Mouse (Mus musculus) monocyte, adult 5-6 weeks (primary cell): ENCODE data around the gene 4930590J08Rik. TPM values are rescaled to one million over a fixed set of nuclear protein-coding genes. Genes with fewer than 3 reads are reported as not detected.
"Not testable (repeated sequence)": the region's sequence is repeated elsewhere in the genome, so short reads cannot be mapped to it uniquely, and the experiment has no call there.

Experiments used
- ATAC-seq: fragments of 153-309, 156-312 bp; replicated peaks from 2 replicates; pipeline ENCODE4 v1.8.0; 2017; ENCODE audit warnings: mild to moderate bottlenecking; ENCODE audit not compliant: low TSS enrichment, insufficient number of reproducible peaks, severe bottlenecking, poor library complexity, low FRiP score
- total RNA-seq: library from RNA; stranded (forward); fragments of 200-1000, 200-491, 200-594 nt; gene quantifications from 3 replicates; pipeline ENCODE4 v1.2.3, GENCODE M21; 2017

The 4930590J08Rik gene
- 0.43 to 2.3 TPM in 2 of 3 replicates, not detected in the other for total RNA-seq

DNA sequence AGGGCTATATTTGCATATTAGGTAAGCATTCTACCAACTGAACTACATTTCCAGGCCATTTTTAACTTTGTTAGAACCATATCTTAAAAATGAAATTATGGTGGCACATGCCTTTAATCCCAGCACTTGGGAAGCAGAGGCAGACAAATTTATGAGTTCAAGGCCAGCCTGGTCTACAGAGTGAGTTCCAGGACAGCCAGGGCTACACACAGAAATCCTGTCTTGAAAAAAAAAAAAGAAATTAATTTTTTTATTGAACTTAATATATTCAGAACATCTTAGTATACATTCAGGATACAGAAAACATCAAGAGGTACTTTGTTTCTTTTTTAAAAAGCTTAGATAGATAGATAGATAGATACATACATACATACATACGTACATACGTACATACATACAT lies at the start of gene 4930590J08Rik:
TSS of gene 4930590J08Rik (plus strand) at position 301 of the 400 bp plus-strand sequence.
- ATAC-seq: not testable (repeated sequence)

DNA sequence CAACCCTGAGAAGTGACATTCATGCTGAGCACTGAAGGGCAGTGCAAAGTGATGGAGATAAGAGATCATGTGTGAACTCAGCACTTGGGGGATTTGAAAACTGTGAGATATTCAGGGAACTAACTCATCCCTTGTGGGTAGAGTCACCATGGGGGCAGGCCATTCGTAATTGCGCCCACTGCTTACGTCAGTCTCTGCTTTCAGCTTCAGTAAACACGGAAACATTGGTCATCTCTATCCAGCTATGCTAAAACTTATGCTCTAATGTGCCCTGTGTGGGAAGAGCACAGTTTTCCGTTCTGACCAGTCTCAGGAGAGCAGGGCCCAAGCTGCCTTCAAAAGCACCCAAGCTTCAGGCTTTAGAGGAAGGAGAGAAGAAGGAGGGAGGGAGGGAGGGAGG lies 44.3 kb upstream of the 4930590J08Rik start:
- no peak for ATAC-seq

DNA sequence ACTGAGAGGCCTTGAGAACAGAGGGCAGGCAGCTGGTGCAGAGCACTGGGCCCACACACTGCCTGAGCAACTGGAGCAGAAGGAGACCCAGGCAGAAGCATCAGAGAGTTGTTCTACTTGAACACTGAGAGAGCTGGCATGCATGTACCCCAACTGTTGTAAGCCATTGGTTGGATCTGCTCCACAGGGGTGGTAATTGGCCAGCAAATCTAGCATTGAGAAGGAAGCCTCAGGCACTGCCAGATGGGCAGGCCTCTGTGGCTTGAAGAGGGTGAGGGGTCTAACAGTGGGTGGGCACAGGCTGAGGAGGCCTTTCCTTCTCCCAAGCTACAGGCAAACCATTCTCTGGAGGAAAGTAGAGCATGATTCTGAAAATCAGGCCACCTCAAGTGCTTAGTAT lies 39.8 kb upstream of the 4930590J08Rik start:
- ATAC-seq: no peak

DNA sequence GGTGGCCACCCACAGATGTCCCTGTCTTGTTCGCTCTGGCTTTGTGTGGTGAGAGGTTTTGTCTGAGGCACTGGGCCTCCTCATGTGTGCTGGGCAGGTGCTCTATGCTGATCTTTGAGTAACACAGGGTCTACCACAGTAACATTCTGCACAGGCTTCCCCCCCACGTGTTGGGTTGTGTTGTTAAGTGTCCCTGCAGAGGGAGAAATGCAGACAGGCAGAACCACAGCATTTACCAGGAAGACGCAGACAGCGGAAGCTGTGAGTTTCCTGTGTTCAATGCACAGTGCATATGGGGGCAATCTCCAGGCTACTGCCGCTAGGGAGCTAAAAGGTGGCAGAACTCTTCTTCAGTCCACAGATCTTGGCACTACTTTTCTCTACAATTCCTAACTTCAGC lies 38.0 kb upstream of the 4930590J08Rik start:
- no peak for ATAC-seq

DNA sequence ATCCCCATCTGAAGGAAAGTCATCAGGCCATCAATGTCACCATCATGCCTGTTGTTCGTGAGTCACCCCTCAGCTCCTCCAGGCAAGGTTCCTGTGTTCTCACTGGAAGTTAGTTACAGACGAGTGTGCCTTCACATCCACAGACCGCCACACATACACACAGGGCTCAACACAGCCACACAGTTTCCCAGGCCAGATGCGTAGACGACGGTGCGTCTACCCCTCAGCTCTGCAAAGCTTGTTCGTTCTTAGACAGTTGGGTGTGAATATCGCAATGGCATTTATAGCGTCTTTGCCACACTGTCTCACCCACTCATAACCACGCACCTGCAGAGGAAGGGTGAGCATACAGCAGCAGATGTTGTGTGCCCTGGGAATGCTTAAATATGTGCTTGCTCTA lies 37.0 kb upstream of the 4930590J08Rik start:
- ATAC-seq: no peak

DNA sequence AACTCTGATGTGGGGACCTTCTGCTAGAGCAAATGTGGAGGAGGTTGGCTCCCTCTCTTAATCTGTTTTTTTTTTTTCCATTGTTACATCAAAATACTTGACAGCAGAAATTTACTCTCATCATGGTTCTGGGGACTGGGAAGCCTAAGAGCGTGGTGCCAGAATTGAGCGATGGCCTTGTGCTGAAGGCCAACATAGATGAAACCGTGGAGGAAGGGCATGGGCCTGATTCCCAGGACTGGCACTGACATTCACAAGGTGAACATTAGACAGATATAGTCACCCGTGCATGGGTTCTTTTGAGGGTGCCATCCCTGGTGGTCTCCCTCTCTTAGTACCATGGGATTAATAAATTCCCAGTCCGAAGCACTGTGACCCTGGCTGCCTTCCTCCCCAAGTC lies 34.5 kb upstream of the 4930590J08Rik start:
- ATAC-seq: no peak

DNA sequence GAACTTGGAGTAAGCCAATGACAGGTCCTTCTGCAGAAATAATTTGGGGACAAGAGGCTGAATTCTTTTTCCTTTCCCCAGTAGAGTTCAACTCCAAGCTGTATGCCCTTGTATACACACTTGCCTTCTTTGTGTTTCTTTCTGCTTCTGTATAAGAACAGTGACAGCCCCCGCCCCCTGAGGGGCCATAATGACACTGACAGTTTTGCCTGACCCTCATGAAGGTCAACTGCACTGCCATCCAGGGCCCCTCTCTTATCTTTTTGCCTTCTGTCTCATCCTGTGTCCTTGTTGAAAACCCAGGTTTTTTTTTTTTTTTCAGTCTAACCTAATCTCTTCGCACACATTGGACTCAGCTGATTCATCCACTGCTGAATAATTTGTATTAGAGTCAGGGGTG lies 29.8 kb upstream of the 4930590J08Rik start:
- ATAC-seq: no peak

DNA sequence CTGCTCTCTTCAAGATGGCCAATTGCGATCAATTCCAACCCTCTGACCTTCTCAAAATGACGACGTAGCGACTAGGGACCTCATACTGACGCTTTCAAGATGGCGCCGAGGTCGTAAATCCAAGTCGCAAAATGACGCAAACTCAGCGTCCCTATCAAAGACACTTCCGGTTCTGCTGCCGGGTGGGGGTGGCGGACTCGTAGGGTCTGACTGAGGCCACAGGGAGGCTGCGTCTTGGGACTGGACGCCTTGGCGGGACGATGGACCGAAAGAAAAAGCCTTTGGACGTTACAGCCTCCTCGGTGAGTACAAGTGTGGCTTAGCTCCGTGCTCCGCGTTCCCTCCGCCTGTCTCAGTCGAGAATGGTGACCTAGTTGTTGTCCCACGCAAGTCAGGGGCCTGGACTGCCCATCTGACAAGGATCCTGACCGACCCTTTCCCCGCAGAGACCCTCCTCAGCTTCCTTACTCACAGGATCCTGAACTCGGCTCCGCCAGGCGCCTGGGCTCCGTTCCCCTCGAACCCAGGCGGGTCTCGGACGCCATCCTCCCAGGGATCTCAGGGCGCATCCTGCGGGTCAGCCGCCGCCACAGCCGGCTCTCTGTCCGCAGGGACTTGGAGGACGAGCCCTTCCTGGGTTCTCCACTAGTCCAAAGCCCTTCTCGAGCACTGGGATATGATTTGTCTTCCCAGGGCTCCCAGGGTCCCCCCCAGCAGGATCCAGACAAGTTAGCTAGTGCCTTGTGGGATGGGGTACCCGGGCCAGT lies 24.5 kb upstream of the 4930590J08Rik start, which contains the start of gene Ccdc174:
TSS of gene Ccdc174 (plus strand) at position 169 of the 767 bp plus-strand sequence.
- peak; percentile 98 for ATAC-seq

DNA sequence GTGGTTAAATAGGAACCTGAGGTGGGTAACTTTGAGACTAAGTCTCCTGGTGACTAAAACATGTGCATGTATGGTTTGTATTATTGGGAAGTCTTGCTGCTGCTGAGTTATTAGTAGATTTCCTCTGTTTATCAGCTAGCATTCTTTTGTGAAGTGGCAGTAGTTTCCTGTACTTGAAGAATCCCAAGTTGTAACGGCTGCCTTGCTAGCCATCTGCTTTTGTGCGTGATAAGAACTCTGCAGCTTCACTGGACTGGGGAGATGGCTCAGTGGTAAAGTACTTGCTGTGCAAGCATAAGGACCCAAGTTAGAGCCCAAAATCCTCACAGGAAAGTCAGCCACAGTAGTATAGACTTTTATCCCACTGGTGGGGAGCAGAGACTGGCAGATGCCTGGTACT lies 18.8 kb upstream of the 4930590J08Rik start:
- ATAC-seq: no peak

DNA sequence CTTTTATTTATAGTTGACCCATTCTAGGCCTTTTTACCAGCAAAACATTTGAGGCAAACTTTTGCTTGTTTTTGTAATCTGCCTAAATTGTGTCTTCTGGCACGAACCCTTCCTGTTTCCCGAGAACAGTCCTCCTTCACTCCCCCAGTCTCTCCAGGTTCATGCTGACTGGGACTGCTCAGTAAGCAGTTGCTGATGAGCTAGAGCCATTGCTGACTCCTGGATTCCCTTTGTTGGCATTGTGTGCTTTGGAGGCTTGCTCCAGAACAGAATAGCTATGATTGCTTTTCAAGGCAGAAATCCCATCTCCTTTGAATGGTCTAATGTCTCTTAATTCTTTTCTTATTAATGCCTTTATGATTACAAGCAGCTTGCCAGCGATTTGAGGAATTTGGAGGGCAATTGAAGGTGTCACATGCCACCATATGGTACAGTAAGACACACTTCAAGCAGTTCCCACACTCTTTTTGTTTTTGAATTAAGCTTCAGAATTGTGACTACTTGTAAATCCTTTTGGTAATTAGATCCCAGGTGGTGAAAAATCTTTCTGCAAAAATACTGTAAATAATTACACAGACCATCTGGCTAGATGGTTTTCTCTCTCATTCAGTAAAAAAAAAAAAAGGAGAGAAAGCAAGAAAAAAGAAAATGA lies 13.2 kb upstream of the 4930590J08Rik start:
- ATAC-seq: no peak

DNA sequence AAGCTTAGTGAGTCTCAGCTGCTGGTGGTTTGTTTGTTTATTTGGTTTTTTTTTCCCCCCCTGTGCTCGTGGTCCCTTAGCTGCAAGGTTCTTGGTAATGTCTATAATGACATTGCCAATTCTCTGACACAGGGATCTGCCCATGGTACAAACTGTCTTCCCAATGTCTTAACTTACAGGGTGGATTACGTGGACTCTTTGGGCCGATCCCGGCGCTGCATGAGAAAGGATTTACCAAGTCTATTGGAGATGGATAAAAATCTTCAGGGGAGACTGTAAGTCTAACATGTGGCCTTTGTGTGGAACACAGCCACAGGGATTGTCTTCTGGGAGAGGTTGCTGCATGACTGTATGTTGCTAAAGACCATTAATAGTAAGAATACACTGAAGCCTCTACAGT lies 12.0 kb upstream of the 4930590J08Rik start:
- no peak for ATAC-seq

DNA sequence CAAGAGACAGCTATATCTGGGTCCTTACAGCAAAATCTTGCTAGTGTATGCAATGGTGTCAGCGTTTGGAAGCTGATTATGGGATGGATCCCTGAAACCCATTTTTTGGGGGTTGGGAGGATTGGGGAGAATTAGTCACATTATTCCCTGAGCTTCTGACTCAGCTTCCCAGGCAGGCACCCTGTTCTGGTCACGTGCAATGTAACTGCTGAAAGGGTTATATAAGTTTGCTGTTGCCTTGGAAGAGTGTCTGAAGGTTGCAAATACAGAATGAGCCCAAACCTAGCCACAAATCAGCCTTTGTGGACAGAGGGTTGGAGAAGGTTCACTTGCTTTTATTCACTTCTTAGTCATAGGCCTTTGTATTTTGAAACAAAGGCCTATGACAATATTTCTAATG lies 10.8 kb upstream of the 4930590J08Rik start:
- ATAC-seq: no peak

DNA sequence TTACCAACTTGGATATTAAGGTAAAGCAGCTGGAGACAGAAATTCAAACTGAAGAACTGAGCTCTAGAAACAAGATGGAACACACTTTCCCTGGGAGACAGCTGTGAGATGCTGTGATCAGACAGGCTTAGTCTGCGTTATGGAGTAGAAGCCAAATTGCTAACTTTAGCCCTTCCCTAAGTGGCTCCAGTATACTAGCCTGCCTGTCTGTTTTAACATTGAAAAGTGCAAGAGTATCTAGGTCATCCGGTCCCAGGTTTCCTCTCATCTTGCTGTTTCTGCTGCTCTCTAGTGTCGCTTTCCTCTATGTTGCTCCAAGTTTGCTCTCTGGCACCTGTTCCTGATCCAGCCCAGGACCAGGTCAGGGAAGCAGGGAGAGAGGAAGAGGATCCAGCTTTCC lies 5.8 kb upstream of the 4930590J08Rik start:
- no peak for ATAC-seq

DNA sequence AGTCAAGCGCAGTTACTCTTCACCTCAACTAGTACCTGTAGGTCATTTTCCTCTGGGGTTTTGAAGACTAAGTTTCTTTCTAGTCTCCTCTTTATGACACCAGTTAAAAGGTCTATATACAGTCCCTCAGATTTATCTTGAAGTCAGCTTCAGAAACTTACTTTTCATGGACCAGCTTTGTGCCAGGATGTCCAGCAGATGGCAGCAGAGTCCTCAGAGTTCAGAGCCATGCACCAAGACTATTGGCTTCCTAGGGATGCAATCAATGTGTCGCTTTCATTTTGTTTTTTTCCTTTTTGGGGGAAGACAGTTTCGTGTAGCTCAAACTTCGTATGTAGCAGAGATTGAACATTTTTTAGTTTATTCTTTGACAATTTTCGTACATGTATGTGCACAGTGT lies 1.1 kb upstream of the 4930590J08Rik start:
- peak; percentile 59; the same call in 1 of the 2 replicates for ATAC-seq

DNA sequence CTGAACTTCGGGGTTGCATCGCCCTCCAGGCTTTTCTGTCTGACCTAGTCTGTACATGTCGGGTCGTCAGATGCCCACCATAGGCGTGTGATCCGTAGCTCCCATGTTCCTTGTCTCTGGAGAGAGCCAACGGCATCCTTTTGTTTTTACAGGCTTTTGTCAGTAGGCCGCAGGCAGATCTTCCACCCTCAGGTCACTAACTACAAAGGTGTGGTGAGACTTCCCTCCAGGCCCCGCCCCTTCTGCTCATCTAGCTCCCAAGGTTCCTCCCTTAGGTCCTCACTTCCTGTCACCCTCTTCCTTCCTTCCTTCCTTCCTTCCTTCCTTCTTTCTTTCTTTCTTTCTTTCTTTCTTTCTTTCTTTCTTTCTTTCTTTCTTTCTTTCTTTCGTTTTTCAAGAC lies 11.4 kb downstream of the 4930590J08Rik start:
- ATAC-seq: no peak

DNA sequence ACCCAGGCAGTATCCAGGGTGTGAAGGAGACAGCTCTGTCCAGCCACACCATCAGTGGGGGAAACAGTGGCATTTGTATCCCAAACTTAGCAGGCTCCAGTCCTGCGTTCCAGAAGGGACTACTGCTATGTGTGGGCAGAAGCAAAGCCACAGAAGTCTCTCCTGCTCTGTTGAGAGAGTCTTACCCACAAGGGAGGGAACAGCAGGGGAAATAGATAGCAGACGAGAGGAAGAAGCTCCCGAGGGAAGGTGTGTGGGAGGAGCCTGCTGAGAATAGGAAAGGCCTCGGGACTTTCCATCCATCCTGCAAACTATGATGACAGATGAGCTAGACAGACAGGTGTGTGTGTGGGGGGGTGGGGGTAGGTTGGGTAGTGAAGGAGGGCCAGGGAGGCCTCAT lies 14.7 kb downstream of the 4930590J08Rik start:
- ATAC-seq: no peak

DNA sequence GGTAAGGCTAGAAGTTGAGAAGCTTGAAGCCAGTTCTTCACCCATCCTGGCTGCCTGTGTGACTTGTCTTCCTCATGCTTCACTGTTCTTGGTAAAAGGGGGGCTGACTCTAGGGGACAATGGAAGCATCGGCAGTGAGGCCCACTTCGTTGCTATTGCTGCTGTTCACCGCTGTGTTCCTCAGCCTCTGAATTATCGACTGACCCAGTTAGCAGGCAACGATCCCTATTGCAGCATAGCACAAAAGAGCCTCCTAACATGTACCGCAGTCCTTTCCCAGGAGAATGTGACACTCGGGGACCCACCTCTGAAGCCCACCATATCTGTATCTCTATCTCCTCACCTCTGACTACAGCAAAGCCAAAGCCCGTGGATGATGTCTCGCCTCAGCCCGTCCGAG lies 15.1 kb downstream of the 4930590J08Rik start:
- no peak for ATAC-seq

DNA sequence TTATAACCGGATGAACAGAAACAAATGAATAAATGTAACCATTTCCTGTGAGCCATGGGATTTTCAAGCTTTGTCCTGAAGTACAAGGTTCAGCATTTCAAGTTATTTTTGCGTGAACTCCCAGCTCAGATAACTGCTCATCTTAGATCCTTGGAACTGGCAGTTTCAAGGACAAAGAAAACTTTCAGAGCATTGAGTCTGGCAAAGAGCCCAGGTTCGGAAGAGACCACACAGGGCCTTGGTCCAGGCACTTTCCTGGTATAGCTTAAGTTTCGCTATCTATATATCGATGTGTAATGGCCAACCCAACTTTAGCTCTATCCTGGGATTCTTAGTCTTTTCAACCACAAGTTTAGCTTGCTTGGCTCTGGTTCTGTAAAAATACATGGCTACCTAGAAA lies 28.6 kb downstream of the 4930590J08Rik start:
- no peak for ATAC-seq

DNA sequence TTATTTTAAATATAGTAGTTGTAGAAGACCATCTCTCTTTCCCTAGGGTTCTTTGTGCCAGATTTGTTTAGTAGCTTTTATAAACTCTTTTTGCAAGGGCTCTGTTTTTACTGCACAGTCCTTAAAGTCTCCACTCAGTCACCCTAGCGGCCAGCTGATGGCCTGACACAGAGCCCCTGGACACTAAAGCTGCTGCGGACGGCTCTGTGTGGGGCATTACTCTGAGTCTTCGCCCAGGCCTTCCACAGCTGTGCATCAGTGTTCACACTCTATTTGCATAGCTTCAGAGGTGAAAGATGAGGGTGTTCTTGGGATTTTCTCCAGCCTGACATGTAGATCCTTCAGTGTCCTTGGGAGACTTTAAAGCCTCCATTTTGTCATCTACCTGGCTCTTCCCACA lies 35.9 kb downstream of the 4930590J08Rik start:
- ATAC-seq: no peak

DNA sequence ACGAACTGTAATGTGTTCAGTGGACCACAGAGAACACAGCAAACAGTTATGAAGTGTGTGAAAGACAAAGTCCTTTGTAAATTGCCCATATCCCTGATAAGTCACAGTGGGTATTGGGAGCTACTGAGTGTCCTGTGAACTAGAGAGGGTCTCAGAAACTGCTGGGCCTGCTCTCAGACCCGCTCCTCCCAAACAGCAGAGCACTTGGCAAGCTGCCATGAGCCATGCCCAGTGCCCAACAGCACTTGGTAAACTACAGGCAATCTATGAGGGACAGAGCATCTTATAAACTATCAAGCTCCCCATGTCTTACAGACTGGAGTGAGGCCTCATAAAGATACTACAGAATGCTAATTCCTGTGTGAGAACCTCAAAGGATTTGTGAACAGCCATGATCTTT lies 45.8 kb downstream of the 4930590J08Rik start:
- ATAC-seq: no peak
